Mouse (Mus musculus) heart, embryonic 13.5 days (tissue): Measurements from ENCODE around the gene Morc3. TPM values are rescaled to one million over a fixed set of nuclear protein-coding genes. Genes with fewer than 3 reads are reported as not detected.

ENCODE experiments used
- ATAC-seq: fragments of 200-750 bp; cut with Nextera tagmentation; 2 replicates; pipeline ENCODE4 v1.8.0; 2017; ENCODE audit warnings: moderate TSS enrichment; ENCODE audit not compliant: insufficient number of reproducible peaks, low FRiP score, low TSS enrichment; ENCODE audit errors: extremely low read depth
- H3K27ac ChIP-seq: fragments of 300-500 bp; sonication (generic); replicated peaks from 2 replicates; pipeline ENCODE4 v1.5.1; 2015; ENCODE audit warnings: moderate library complexity, mild to moderate bottlenecking, inconsistent platforms
- H3K27me3 ChIP-seq: fragments of 300-500 bp; sonication (generic); replicated peaks from 2 replicates; pipeline ENCODE4 v1.6.1; 2015; ENCODE audit warnings: mild to moderate bottlenecking, inconsistent platforms
- H3K36me3 ChIP-seq: fragments of 300-500 bp; sonication (generic); 2 replicates; pipeline ENCODE4 v1.6.1; 2015; ENCODE audit warnings: mild to moderate bottlenecking, inconsistent platforms
- H3K4me1 ChIP-seq: fragments of 300-500 bp; sonication (generic); 2 replicates; pipeline ENCODE4 v1.6.1; 2015; ENCODE audit warnings: inconsistent platforms
- H3K4me2 ChIP-seq: fragments of 300-500 bp; sonication (generic); 2 replicates; pipeline ENCODE4 v1.6.1; 2015; ENCODE audit warnings: inconsistent platforms, mild to moderate bottlenecking, moderate library complexity
- H3K4me3 ChIP-seq: fragments of 300-500 bp; sonication (generic); 2 replicates; pipeline ENCODE4 v1.5.1; 2015; ENCODE audit warnings: moderate library complexity, mild to moderate bottlenecking, inconsistent platforms
- H3K9ac ChIP-seq: fragments of 300-500 bp; sonication (generic); 2 replicates; pipeline ENCODE4 v1.6.1; 2015; ENCODE audit warnings: inconsistent platforms, mild to moderate bottlenecking, moderate library complexity
- H3K9me3 ChIP-seq: fragments of 300-500 bp; sonication (generic); 2 replicates; pipeline ENCODE4 v1.6.1; 2016; ENCODE audit warnings: inconsistent platforms
- WGBS: fragments of 180-500 bp; shearing (Covaris S2); methylation state at CpG from one replicate; pipeline ENCODE4 v1.1.7; 2015; ENCODE audit warnings: mixed read lengths; 5-methylcytosine and 5-hydroxymethylcytosine counted together
- polyA plus RNA-seq: library from polyadenylated mRNA; unstranded; fragments of >200 nt; fragmentation: Nextera tagmentation; extraction: Ambion mirVana; gene quantifications from 2 replicates; pipeline ENCODE4 v1.2.1, GENCODE M21; 2015

Morc3 gene
- polyA plus RNA-seq, 1 experiment from 2014 or later: 19.1 TPM

DNA sequence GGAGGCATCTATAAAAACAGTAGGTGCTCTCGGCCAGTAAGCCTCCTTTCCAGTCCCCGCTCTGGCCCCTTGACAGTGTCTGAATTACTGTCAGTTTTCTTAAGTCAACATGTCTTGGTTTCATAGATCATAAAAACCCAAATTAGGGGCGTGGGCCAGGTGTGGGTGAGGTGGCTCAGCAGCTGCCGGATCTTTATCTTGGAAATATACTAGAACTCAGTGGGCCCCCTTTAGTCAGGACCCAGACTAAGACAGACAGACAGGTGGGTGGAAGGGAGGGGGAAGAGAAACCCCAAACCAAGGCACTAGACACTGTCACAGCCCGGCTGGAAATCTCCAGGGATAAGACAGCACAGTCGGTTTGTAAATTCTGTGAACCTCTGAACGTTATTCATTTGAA, 91.9 kb downstream of the Morc3 start:
- ATAC-seq: no peak
- H3K27me3 ChIP-seq: 0 out of 2 replicates have a peak, but pooled peaks cover 5% of the 10 kb centered on the region
- H3K4me1 ChIP-seq: peaks cover 6% of the 10 kb centered on the region; the same call in 1 of the 2 replicates
- no peak overlapping the region for H3K4me2 ChIP-seq
- WGBS: 70% methylated on average over 7 of the region's 7 CpGs
- no peak overlapping the region for H3K4me3 ChIP-seq
- no peaks in the 10 kb centered on the region for H3K9me3 ChIP-seq
- no peak overlapping the region for H3K27ac ChIP-seq
- H3K9ac ChIP-seq: no peak overlapping the region
- no peaks in the 10 kb centered on the region for H3K36me3 ChIP-seq

Other genes with a start within 250 kb of the Morc3 start
- 5.4 and 5.8 TPM in 2 replicates for gene Setd4, start 228.1 kb upstream of the Morc3 start, polyA plus RNA-seq
- gene Cbr1, start 226.3 kb upstream of the Morc3 start, polyA plus RNA-seq: 58.6 and 59.4 TPM in 2 replicates
- not detected in 2 replicates for gene Gm5678, start 204.0 kb upstream of the Morc3 start, polyA plus RNA-seq
- gene Cbr3, start 148.9 kb upstream of the Morc3 start, polyA plus RNA-seq: 0.59 and 0.70 TPM in 2 replicates
- 6.0 and 6.4 TPM in 2 replicates for gene Dop1b, start 120.2 kb upstream of the Morc3 start, polyA plus RNA-seq
- 44.6 and 45.6 TPM in 2 replicates for gene Chaf1b, start 51.8 kb downstream of the Morc3 start, polyA plus RNA-seq
- gene Cldn14, start 176.7 kb downstream of the Morc3 start, polyA plus RNA-seq: not detected in 2 replicates